Mouse (Mus musculus): Measurements from ENCODE around the gene Nif3l1.

The Nif3l1 gene

DNA sequence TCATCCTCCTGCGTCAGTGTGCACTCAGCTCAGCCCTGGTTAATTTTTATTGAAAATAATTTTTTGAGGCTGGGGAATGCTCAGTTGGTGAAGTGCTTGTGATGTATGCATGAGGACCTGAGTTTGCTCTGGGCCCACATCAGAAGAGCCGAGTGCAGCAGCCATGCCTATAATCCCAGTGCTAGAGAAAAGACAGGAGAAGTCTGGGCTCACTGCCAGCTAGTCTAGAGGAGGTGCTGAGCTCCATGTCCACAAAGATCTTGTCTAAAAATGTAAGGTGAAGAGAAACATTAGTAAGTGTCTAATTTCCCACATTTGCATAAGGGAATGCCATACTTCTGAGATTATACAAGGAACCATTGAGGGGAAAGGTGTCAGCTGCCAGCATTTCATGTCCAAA is 13.9 kb downstream of the Nif3l1 start:
- no peak overlapping the region for H3K4me3 ChIP-seq (replicated peaks; ENCODE audit: low read length)
- H3K27me3 ChIP-seq (ENCODE audit: insufficient read depth, low read length): no peaks in the 10 kb centered on the region
- TF ChIP-seq POU5F1 (IDR thresholded peaks at IDR 0.05; ENCODE audit: borderline replicate concordance, low read length) (no peak), NANOG (IDR thresholded peaks at IDR 0.05; ENCODE audit: borderline replicate concordance, low read length) (no peak), CTCF (conservative IDR thresholded peaks at IDR 0.05; ENCODE audit: low read length) (no peak)
- H3K36me3 ChIP-seq (ENCODE audit: insufficient read depth, low read length): peaks cover 99% of the 10 kb centered on the region
- no peaks in the 10 kb centered on the region for H3K9me3 ChIP-seq (ENCODE audit: low read length)
- peaks cover 28% of the 10 kb centered on the region for H3K4me1 ChIP-seq (replicated peaks; ENCODE audit: low read depth, low read length)

DNA sequence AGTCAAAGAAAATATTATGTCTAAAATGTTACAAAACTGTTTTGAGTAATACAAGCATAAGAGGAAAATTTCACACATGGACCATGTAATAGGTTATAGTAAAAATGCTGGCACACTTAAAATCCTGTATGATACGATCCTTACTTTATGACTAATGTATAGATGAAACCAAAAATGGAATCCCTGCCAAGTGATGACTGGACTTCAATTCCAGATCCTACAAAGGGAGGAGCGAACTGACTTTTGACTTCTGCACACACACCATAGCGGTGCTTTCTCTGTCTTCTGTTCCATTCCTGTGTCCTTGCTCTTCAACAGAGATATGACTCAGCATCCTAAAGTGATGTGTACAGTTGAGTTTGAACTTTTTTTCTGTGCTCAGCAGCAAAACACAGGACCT is 15.6 kb downstream of the Nif3l1 start:
- H3K4me1 ChIP-seq (replicated peaks; ENCODE audit: low read depth, low read length): peaks cover 19% of the 10 kb centered on the region
- no peaks in the 10 kb centered on the region for H3K27me3 ChIP-seq (ENCODE audit: insufficient read depth, low read length)
- no peak overlapping the region for H3K4me3 ChIP-seq (replicated peaks; ENCODE audit: low read length)

DNA sequence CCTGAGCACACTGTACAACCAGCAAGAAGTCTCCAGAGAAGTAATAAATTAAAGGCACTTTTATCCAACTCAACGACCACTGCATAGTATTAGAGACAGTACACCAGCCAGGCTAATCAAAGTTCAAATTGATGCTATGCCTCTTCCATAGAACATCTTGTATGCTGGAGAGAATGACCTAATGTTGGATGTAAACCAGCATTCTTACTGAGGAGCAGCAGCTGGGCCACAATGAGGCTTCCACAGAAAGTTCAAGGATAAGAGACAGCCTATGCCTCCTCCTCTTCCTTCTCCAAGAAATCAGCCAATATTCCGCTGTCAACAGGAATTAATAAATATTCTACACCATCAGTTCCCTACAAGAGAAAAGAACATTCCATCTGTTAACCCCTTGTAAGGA is 19.0 kb downstream of the Nif3l1 start:
- no peaks in the 10 kb centered on the region for H3K9me3 ChIP-seq (ENCODE audit: low read length)
- H3K4me1 ChIP-seq (replicated peaks; ENCODE audit: low read depth, low read length): peaks cover 8% of the 10 kb centered on the region
- H3K36me3 ChIP-seq (ENCODE audit: insufficient read depth, low read length): peaks cover 98% of the 10 kb centered on the region
- TF ChIP-seq NANOG (IDR thresholded peaks at IDR 0.05; ENCODE audit: borderline replicate concordance, low read length) (no peak), POU5F1 (IDR thresholded peaks at IDR 0.05; ENCODE audit: borderline replicate concordance, low read length) (no peak), CTCF (conservative IDR thresholded peaks at IDR 0.05; ENCODE audit: low read length) (no peak)
- no peaks in the 10 kb centered on the region for H3K27me3 ChIP-seq (ENCODE audit: insufficient read depth, low read length)
- H3K4me3 ChIP-seq (replicated peaks; ENCODE audit: low read length): no peak overlapping the region

More for the DNA sequence above, 15.6 kb downstream of the Nif3l1 start:
- Histone ChIP-seq H3K36me3 (ENCODE audit: insufficient read depth, low read length) (peaks cover 99% of the 10 kb centered on the region), H3K9me3 (ENCODE audit: low read length) (no peaks in the 10 kb centered on the region)
- TF ChIP-seq POU5F1 (IDR thresholded peaks at IDR 0.05; ENCODE audit: borderline replicate concordance, low read length) (no peak), NANOG (IDR thresholded peaks at IDR 0.05; ENCODE audit: borderline replicate concordance, low read length) (no peak), CTCF (conservative IDR thresholded peaks at IDR 0.05; ENCODE audit: low read length) (no peak)

DNA sequence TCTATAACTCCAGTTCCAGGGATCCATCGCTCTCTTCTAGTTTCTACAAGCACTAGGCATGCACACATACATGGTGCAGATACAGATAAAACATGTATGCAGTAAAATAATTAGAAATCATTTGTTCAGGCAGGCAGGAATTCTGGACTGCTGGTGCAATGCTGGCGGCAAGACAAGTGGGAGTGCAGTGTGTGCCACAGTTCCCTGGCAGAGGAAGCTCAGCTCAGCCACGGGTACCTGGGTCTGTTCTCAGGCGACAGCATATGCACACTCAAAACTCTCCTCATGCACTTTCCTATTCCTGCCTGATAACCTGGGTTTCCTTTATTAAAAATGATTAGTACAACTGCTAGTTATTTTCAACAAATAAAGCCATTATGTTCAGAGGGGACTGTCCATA is 20.1 kb downstream of the Nif3l1 start:
- no peaks in the 10 kb centered on the region for H3K9me3 ChIP-seq (ENCODE audit: low read length)
- H3K36me3 ChIP-seq (ENCODE audit: insufficient read depth, low read length): peaks cover 98% of the 10 kb centered on the region
- H3K4me3 ChIP-seq (replicated peaks; ENCODE audit: low read length): no peak overlapping the region
- no peak for TF ChIP-seq CTCF (conservative IDR thresholded peaks at IDR 0.05; ENCODE audit: low read length)
- no peak for TF ChIP-seq POU5F1 (IDR thresholded peaks at IDR 0.05; ENCODE audit: borderline replicate concordance, low read length)
- no peak for TF ChIP-seq NANOG (IDR thresholded peaks at IDR 0.05; ENCODE audit: borderline replicate concordance, low read length)
- peaks cover 10% of the 10 kb centered on the region for H3K4me1 ChIP-seq (replicated peaks; ENCODE audit: low read depth, low read length)
- no peaks in the 10 kb centered on the region for H3K27me3 ChIP-seq (ENCODE audit: insufficient read depth, low read length)

DNA sequence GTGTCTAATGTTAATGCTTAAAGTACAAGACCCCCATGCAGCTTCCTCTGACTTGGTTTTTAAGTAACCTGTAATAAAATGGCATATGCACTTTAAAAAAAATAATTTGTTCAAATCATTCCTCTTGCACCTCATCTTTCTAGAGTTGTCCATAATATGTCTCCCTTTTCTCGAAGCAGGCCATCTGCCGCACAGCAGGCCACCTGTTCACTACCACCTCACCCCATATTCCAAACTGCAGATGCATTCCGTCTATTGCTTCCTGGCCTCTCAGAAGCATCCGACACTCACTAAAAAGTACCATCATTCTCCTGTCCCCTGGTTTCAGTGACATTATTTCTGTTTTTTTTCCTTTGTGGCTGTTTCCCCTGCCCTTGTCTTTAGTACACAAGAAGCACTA is 20.6 kb downstream of the Nif3l1 start:
- peaks cover 10% of the 10 kb centered on the region for H3K4me1 ChIP-seq (replicated peaks; ENCODE audit: low read depth, low read length)
- no peak overlapping the region for H3K4me3 ChIP-seq (replicated peaks; ENCODE audit: low read length)
- TF ChIP-seq POU5F1 (IDR thresholded peaks at IDR 0.05; ENCODE audit: borderline replicate concordance, low read length) (no peak), CTCF (conservative IDR thresholded peaks at IDR 0.05; ENCODE audit: low read length) (no peak), NANOG (IDR thresholded peaks at IDR 0.05; ENCODE audit: borderline replicate concordance, low read length) (no peak)
- H3K27me3 ChIP-seq (ENCODE audit: insufficient read depth, low read length): no peaks in the 10 kb centered on the region
- no peaks in the 10 kb centered on the region for H3K9me3 ChIP-seq (ENCODE audit: low read length)
- peaks cover 98% of the 10 kb centered on the region for H3K36me3 ChIP-seq (ENCODE audit: insufficient read depth, low read length)

DNA sequence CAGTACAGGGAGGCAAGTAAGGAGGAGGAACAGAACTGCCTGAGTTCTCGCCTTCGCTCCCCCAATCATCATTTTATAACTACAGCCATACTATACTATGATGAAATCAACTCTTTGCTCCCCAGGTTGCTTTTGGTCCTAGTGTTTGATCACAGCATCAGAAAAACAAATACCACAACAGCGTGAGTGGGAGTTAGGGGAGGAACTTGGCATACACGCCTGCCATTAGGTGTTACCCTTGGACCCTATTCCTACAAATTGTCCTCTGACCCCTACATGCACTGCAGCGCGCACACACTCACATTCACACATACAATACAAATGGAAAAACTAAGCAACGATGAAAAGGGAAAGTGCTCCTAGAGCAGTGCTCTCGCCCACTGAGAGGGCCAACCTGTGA is 30.7 kb downstream of the Nif3l1 start:
- H3K4me1 ChIP-seq (replicated peaks; ENCODE audit: low read depth, low read length): peaks cover 10% of the 10 kb centered on the region
- H3K27me3 ChIP-seq (ENCODE audit: insufficient read depth, low read length): no peaks in the 10 kb centered on the region
- no peak for TF ChIP-seq CTCF (conservative IDR thresholded peaks at IDR 0.05; ENCODE audit: low read length)
- TF ChIP-seq NANOG (IDR thresholded peaks at IDR 0.05; ENCODE audit: borderline replicate concordance, low read length): no peak
- no peak for TF ChIP-seq POU5F1 (IDR thresholded peaks at IDR 0.05; ENCODE audit: borderline replicate concordance, low read length)
- H3K4me3 ChIP-seq (replicated peaks; ENCODE audit: low read length): no peak overlapping the region
- peaks cover 3% of the 10 kb centered on the region; the same call in 1 of the 2 replicates for H3K9me3 ChIP-seq (ENCODE audit: low read length)
- peaks cover 97% of the 10 kb centered on the region for H3K36me3 ChIP-seq (ENCODE audit: insufficient read depth, low read length)

DNA sequence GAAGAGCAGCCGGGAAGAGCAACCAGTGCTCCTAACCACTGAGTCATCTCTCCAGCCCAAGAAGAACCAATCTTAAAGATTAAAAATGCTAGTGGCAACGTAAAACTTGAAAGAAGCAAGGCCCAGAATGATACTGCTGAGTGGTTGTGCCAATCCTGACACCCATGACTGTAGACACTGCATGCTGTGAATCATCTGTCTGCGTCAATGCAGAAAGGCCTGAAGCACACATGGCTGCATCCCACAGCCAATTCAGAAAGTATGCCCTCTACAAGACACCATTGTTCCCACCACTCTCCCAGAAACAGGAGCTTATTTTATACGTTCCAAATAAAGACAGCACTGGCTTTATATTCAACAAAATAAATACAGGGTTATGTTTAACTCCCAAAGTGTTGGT is 37.7 kb downstream of the Nif3l1 start:
- H3K27me3 ChIP-seq (ENCODE audit: insufficient read depth, low read length): no peaks in the 10 kb centered on the region
- H3K36me3 ChIP-seq (ENCODE audit: insufficient read depth, low read length): peaks cover 98% of the 10 kb centered on the region
- H3K4me1 ChIP-seq (replicated peaks; ENCODE audit: low read depth, low read length): peaks cover 7% of the 10 kb centered on the region
- TF ChIP-seq POU5F1 (IDR thresholded peaks at IDR 0.05; ENCODE audit: borderline replicate concordance, low read length) (no peak), CTCF (conservative IDR thresholded peaks at IDR 0.05; ENCODE audit: low read length) (no peak), NANOG (IDR thresholded peaks at IDR 0.05; ENCODE audit: borderline replicate concordance, low read length) (no peak)
- peaks cover 7% of the 10 kb centered on the region for H3K9me3 ChIP-seq (ENCODE audit: low read length)
- H3K4me3 ChIP-seq (replicated peaks; ENCODE audit: low read length): no peak overlapping the region

DNA sequence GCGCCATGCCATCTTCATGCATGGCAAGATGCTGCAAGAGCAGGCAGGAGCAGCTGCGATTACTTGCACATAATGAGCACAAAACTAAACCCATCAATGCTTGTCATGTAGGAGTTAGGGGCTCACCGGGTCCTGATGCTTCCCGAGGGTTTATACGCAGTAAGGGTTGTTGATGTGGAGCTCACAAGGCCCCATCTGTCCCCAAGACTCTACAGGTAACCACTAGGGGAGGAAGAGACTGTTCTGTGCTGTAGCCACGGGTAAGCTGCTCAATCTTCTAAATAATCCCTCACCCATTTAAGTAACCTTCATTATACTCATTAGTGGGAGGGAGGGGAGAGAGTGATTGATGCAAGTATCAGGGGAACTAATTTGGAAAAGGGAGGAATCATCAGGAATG is 50.7 kb downstream of the Nif3l1 start:
- no peaks in the 10 kb centered on the region for H3K9me3 ChIP-seq (ENCODE audit: low read length)
- no peak overlapping the region for H3K4me3 ChIP-seq (replicated peaks; ENCODE audit: low read length)
- no peak for TF ChIP-seq CTCF (conservative IDR thresholded peaks at IDR 0.05; ENCODE audit: low read length)
- no peak for TF ChIP-seq NANOG (IDR thresholded peaks at IDR 0.05; ENCODE audit: borderline replicate concordance, low read length)
- TF ChIP-seq POU5F1 (IDR thresholded peaks at IDR 0.05; ENCODE audit: borderline replicate concordance, low read length): no peak
- H3K4me1 ChIP-seq (replicated peaks; ENCODE audit: low read depth, low read length): no peaks in the 10 kb centered on the region; the same call in 1 of the 2 replicates
- H3K36me3 ChIP-seq (ENCODE audit: insufficient read depth, low read length): peaks cover 97% of the 10 kb centered on the region
- no peaks in the 10 kb centered on the region for H3K27me3 ChIP-seq (ENCODE audit: insufficient read depth, low read length)

DNA sequence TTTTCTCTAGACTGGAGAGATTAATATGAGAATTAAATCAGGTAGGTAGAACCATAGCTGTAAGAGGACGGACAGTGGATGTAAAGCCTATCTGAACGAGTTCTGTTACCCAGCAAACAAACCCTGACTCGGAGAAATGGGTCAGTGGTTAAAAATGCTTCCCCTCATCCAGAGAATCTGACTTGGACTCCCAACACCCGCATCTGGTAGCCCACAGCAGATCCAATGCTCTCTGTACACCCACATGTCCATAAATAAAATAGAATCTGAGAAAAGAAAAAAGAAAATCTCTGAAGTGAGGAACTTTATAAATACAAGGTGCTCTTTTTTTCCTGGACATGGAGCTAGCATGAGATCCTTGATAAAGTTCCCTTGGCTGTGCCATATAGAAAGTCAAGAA is 52.7 kb downstream of the Nif3l1 start:
- peaks cover 14% of the 10 kb centered on the region for H3K4me1 ChIP-seq (replicated peaks; ENCODE audit: low read depth, low read length)
- H3K4me3 ChIP-seq (replicated peaks; ENCODE audit: low read length): no peak overlapping the region
- H3K36me3 ChIP-seq (ENCODE audit: insufficient read depth, low read length): peaks cover 87% of the 10 kb centered on the region
- no peaks in the 10 kb centered on the region for H3K9me3 ChIP-seq (ENCODE audit: low read length)
- no peaks in the 10 kb centered on the region for H3K27me3 ChIP-seq (ENCODE audit: insufficient read depth, low read length)
- no peak for TF ChIP-seq CTCF (conservative IDR thresholded peaks at IDR 0.05; ENCODE audit: low read length)
- TF ChIP-seq NANOG (IDR thresholded peaks at IDR 0.05; ENCODE audit: borderline replicate concordance, low read length): no peak
- TF ChIP-seq POU5F1 (IDR thresholded peaks at IDR 0.05; ENCODE audit: borderline replicate concordance, low read length): no peak

All from E14TG2a.4 (cell line).